Mouse (Mus musculus): ENCODE measurements at regions not wholly inside any gene's neighbourhood (a gene's known extent, or its start where the extent isn't known, plus 50 kb on each side); places are given as distances from the start of the nearest gene placed in this dataset.

GRCm38 (mm10) chr14:105779760-105780159 lies 116.9 kb downstream of the Spry2 start:
- no peak for DNase-seq (ENCODE audit: low spot score)

- no peak for DNase-seq (ENCODE audit: low spot score)
Observed at GRCm38 (mm10) chr14:105779349-105779748, 117.3 kb downstream of the Spry2 start.

GRCm38 (mm10) chr14:105773674-105774073 lies 122.9 kb downstream of the Spry2 start:
- no peak for DNase-seq (ENCODE audit: low spot score)

- no peak for DNase-seq (ENCODE audit: low spot score)
Observed at GRCm38 (mm10) chr14:105767100-105767499, 129.5 kb downstream of the Spry2 start.

GRCm38 (mm10) chr14:105752509-105753375 lies 143.9 kb downstream of the Spry2 start:
- peak; percentile 43 for DNase-seq (ENCODE audit: low spot score)

- DNase-seq (ENCODE audit: low spot score) = no peak
Observed at GRCm38 (mm10) chr14:105751762-105752161, 144.9 kb downstream of the Spry2 start.

GRCm38 (mm10) chr14:105744578-105744977 lies 152.0 kb downstream of the Spry2 start:
- no peak for DNase-seq (ENCODE audit: low spot score)

GRCm38 (mm10) chr14:105744125-105744524 lies 152.5 kb downstream of the Spry2 start:
- no peak for DNase-seq (ENCODE audit: low spot score)

- DNase-seq (ENCODE audit: low spot score) = no peak
Observed at GRCm38 (mm10) chr14:105740889-105741288, 155.7 kb downstream of the Spry2 start.

- DNase-seq (ENCODE audit: low spot score) = no peak
Observed at GRCm38 (mm10) chr14:105738568-105738967, 158.1 kb downstream of the Spry2 start.

- no peak for DNase-seq (ENCODE audit: low spot score)
Observed at GRCm38 (mm10) chr14:105736352-105736751, 160.3 kb downstream of the Spry2 start.

GRCm38 (mm10) chr14:105734291-105734690 lies 162.3 kb downstream of the Spry2 start:
- no peak for DNase-seq (ENCODE audit: low spot score)

- DNase-seq (ENCODE audit: low spot score) = peak; percentile 51
Observed at GRCm38 (mm10) chr14:105733013-105733728, 163.4 kb downstream of the Spry2 start.

- peak; percentile 87 for DNase-seq (ENCODE audit: low spot score)
Observed at GRCm38 (mm10) chr14:105732221-105733012, 164.2 kb downstream of the Spry2 start.

GRCm38 (mm10) chr14:105730786-105731185 lies 165.8 kb downstream of the Spry2 start:
- peak; percentile 75 for DNase-seq (ENCODE audit: low spot score)

- no peak for DNase-seq (ENCODE audit: low spot score)
Observed at GRCm38 (mm10) chr14:105728841-105729240, 167.8 kb downstream of the Spry2 start.

- DNase-seq (ENCODE audit: low spot score) = peak; percentile 10
Observed at GRCm38 (mm10) chr14:105725741-105726140, 170.9 kb downstream of the Spry2 start.

GRCm38 (mm10) chr14:105722923-105723322 lies 173.7 kb downstream of the Spry2 start:
- no peak for DNase-seq (ENCODE audit: low spot score)

- no peak for DNase-seq (ENCODE audit: low spot score)
Observed at GRCm38 (mm10) chr14:105721576-105721975, 175.0 kb downstream of the Spry2 start.

- DNase-seq (ENCODE audit: low spot score) = no peak
Observed at GRCm38 (mm10) chr14:105720816-105721510, 175.7 kb downstream of the Spry2 start.

GRCm38 (mm10) chr14:105718676-105719441 lies 177.8 kb downstream of the Spry2 start:
- no peak for DNase-seq (ENCODE audit: low spot score)

Data from retina, embryonic 14.5 days (tissue).